Mouse (Mus musculus): ENCODE measurements around the gene Acsl4.

Gene Acsl4

DNA sequence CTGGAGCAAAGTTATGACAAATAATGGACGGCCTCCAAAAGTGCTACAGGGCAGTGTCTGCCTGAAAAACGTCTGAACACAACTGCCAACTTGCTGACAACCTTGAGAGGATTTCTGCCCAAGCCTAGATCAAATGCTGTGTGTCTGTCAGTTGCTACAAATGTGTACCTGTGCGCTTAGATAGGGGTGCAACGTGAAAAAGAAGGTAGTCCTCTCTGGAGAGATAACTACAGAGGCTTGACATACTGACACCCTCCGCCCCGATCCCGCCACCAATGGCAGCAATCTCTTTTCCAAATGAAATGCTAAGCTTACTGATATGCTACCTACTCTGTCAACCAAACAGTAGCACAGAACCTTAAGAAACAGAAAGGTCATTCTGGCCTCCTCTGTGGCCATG is 31.3 kb downstream of the Acsl4 start:
- in situ Hi-C loops (cut with MseI, MboI): no loop called here

DNA sequence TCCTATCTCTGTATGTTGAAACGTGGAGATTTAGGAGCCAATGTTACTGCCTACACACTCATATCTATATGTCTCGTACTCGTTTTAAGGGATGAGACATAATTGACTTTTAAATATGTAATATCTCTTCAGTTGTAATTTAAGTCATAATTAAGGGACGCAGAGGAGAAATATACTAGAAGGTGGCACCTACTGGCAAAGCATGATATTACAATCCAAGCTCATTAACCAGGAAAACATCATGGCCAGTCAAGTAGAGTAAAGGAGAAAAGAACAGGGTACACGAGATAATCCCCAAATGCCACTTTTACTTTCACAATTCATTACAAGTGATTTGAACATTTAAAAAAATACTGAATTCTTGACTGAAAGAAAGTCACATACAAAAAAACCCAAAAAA is 31.9 kb downstream of the Acsl4 start:
- in situ Hi-C loops (cut with MseI, MboI): no loop called here

DNA sequence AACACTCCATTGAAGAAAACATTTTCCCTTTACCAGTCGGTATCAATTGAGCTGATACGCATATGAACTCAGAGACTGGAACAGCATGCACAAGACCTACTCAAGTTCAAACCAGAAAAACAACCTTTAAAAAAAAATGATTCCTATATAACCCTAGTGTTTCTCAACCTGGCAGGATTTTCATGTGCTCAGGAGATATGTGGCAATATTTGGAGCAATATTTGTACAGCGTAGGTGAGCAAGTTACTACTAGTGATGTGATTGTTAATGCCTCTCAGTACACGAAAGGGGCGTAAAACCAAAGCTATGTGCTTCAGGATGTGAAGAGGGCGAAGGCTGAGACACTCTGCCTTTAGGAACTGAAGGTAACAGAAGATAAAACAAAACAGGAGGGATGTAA is 54.1 kb downstream of the Acsl4 start:
- in situ Hi-C loops (cut with MseI, MboI): no loop called here

DNA sequence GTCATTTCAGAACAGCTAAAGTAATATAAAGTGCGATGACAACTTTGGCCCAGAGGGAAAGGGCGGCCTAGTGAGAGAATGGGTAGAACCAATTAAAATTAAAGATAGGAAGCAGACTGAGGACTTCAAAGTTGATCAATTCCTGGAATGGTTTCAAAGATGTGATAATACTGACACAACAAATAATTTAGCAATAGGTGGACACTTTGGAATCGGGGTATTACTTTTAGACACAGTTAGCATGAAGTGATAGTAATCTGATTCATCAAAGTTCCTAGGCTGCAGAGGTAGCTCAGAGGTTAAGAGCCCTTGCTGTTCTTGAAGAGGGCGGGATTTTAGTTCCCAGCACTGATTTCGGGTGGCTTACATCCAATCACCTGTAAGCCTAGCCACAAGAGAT is 54.8 kb downstream of the Acsl4 start:
- in situ Hi-C loops (cut with MseI, MboI): no loop called here

DNA sequence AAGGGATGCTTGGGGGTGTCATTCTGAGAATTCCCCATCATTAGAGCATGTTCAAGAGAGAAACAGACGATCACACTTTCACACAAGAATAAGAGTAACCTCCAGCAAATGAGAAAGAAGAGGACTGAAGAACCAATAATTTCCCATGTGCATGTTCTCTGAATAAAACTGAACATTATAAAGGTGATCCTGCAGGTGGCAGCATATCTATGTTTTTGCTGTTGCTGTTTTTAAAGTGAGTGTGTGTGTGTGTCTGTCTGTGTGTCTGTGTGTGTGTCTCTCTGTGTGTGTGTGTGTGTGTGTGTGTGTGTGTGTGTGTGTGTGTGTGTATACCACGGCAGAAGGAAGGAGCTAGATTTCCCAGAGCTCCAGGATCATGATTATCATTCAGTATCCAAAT is 64.6 kb downstream of the Acsl4 start:
- in situ Hi-C loops (cut with MseI, MboI): no loop called here

DNA sequence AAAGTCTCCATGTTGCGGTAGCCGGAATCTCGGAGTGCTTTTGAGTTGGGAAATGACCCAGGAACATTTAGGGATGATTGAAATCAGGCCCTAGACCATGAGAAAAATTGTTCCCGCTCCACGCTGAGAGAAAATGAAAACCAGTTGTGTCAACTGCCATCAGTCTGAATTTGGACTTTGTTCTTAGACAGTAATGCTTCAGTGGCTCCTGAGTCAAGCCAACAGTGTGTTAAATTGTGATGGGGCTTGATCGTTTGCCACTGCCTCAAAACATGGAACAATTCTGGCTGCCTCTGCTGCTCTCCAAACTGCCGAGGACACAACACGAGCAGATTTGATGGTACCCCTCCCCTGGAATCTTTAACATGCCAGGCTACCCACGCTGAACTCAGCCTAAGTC is 74.2 kb downstream of the Acsl4 start:
- in situ Hi-C loops (cut with MseI, MboI): no loop called here

DNA sequence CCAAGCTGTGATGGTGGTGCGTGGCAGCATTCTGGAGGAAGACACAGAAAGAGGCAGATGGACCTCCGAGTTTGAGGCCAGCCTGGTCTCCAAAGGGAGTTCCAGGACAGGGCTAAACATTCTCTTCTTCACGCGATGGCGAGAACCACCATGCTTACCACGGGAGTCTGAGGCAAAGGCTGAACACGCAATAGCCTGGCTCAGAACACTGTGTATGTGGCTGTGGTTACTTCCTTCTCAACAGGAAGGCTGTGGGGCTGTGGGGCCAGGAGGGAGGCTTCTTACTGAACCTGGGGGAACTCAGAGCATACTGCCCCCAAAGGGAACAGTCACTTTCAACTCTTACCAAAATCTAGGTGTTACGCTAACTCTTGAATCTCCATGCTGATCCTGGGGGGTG is 75.1 kb downstream of the Acsl4 start:
- in situ Hi-C loops (cut with MseI, MboI): no loop called here

DNA sequence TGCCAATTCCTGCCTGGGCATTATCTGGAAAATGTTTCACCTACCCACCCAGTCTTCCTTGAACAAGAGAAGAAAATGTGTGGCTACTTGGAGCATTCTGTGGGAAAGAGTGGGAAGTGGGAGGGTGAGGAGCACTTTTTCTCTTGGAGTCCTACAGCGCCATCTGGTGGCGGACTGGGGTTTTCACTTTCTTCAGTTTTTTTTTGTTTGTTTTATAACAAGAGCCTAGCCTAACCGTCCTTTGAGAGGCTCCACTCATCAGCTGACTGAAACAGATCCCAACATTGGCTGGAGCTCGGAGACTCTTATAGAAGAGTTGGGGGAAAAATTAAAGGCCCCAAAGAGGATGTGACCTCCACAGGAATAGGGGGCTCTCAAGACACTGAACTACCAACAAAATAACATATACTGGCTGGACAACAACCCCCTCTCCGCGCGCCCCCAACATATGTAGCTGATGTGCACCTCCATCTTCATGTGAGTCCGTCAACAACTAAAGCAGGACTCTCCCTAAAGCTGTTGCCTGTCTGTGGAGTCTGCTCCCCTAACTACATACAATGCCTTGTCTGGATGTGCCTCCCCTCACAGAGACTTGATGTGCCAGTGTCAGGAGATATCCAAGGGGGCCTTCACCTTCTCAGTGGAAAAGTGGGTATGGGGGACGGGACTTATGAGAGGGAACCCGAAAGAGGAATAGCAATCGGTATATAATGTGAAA is 75.9 kb downstream of the Acsl4 start:
- in situ Hi-C loops (cut with MseI, MboI): no loop called here

DNA sequence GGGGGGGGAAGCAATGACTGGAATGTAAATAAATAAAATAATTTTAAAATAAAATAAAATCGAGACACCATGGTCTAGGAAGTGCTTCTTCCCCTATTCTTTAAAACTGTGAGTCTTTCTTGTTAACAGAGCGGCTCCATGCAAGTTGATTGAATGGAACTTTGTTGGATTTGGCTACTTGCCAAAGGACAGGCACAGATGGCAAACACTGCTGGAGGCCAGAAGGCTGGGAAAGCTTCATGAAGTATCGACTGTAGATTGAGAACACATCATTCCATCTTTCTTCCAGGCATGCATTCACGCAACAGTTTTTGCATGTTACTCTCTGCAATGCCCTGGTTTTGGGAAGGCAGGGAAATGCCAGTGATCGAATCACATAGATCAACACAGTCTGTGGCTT is 79.9 kb downstream of the Acsl4 start:
- in situ Hi-C loops (cut with MseI, MboI): no loop called here

DNA sequence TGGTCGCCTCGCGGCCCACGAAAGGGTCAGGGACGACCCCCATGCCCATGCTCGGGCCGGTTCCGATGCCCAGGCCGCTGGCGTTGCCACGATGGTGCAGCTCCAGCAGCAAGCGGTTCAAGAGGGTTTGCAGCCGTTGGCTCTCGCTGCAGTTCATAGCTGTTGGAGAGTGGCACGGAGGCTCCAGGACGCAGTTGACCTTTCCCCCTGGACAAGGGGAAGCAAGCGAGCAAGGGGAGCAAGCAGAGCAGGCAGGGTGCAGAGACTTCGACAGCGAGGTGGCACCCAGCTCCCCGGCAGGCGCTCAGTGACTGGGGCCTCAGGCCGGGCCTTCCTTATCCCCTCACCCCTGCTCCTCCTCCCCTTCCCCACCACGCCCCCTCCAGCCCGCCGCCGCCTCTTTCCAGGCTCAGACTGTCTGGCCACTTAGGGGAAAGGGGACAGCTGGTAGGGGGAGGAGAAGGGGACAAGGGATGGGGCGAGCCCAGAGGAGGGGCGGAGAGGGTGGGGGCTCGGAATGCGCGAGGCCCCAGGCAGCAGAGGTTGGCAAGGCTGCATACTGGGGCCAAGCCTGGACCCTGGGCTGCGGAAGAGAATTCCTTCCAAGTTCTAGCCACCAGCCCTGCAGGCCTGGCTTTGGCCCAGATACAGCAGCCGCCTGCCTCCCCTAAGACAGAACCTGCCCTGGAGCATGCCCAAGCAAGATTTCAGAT is 84.3 kb downstream of the Acsl4 start, which contains the start of gene Kcne1l:
Kcne1l (minus strand) TSS at position 426 of the 713 bp plus-strand sequence.
- in situ Hi-C loops (cut with MseI, MboI): no loop called here

DNA sequence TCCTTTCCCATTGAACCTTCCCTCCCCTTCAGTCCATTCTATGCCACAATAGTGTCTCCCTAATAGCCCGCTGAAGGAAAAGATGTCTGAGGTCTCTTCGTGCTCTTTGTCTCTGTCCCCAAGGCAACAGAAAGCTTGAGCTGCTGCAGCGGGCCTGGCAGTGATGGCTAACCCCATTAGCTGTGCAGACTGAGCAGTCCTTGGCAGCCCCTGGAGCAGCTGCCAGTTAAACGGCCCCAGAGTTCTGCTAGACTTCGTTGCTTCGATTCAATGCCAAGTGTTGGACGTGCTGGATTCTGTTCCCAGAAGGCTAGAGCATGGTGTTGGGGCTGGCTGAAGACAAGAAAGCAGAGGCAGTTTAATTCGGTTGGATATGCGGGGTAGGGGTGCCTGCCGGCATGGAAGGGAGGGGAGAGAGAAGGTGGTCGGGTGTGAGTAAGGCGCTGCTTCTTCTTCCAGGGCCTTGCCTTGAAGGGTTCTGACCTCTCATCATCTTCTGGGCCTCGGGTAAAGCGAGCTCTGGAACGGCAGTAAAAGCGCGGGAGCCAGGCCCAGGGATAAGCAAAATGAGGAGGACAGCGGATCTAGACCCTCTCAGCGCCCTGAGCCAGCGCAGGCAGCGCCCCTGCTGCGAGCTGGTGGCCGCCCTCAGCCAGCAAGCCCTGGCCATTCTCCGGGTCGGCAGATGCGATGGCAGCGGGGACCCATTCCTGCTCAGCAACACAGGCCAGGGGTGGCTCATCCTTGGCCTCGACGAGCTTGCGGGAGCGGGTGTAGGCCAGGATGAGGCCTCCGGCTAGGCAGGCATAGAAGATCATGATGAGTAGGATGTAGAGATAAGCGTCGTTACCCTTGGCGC is 85.1 kb downstream of the Acsl4 start:
- in situ Hi-C loops (cut with MseI, MboI): no loop called here

DNA sequence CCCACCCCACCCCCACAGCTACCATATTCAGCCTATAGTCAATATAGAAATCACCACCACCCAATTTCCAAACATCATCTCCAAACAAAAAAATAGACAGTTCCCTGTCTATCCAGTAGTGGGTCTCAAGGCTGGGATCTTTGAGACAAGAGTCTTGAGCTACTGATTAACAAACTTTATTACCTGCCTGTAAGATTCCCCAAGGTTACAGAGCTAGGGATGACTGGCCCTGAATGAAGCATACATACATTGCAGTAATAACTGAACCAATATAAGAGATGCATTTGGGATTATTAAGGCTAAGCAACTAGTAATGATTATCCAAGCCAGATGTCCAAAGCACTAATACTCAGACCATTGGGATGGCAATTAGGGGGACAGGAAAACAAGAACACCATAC is 85.7 kb downstream of the Acsl4 start:
- in situ Hi-C loops (cut with MseI, MboI): no loop called here

DNA sequence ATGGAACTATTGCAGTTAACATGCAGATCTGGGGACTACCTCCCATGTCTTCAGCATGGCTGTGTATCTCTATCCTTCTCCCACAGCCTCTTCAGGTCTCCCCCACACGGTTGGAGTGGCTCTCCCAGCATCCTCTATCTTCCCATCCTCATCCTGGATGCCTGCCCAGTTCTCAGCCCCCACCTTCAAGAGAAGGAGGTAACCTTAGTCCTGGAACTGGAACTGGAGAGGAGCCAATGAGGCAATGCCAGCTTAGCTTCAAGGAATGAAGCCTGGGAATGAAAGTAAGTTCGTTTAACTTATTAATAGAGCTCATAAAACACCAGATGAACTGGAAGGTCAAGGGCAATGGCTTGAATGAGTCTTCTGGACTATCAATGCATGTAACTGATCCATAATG is 86.9 kb downstream of the Acsl4 start:
- in situ Hi-C loops (cut with MseI, MboI): no loop called here

DNA sequence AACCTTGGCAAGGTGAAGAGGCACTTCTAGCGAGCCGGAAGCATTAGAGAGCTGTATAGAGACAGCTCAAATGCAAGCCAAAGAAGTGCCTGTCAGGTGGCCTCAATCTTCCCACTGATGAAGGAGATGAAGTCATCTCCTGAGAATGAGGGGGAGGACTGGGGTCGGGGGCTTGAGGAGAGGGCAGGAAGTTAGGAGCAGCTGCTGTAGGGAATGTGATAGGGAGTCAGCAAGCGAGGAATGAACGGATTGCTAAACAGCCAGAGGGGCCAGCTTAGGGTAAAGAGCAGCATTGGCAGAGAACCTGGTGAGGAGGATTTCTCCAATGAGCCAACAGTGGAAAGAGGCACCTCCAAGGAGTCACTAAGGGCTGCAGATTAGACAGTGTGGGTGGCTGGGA is 104.4 kb downstream of the Acsl4 start:
- in situ Hi-C loops (cut with MseI, MboI): no loop called here

DNA sequence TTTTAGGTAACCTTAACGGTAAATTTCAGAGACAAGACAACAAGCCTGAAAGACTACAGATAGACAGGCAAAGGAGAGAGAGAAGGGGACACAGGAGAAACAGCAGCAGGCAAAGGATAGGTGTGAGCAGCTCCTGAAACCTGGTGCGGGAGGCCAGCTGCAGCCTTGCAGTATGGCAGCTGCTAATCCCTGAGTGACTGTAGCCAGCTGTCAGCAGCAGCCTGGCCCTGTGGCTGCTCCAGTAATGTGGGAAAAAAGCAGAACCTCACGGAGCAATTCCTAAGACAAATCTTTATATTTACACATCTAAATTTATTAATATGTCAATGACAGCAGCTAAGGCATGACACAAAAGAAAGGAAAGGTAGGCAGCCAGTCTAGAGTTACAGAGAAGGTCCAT is 113.8 kb downstream of the Acsl4 start:
- in situ Hi-C loops (cut with MseI, MboI): no loop called here

DNA sequence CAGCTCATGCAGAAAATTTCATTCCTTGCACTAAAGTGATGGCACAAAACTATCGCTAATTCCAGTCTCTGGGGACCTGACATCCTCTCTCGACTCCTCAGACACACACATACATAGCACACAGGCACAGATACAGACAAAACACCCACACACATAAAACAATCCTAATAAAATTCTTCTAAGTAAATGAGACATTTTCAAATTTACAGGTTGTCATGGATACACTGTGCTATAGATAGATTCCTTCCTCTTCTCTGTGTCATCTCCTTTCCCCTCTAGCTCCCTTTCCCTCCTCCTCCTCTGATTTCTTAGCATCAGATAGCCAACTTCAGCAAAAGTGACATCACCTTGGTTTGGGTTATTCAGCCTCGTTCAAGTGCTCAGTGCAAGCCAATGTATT is 114.3 kb downstream of the Acsl4 start:
- in situ Hi-C loops (cut with MseI, MboI): no loop called here
